Mouse (Mus musculus): ENCODE results near the gene Dll3. TPM values are rescaled to one million over a fixed set of nuclear protein-coding genes. Genes with fewer than 3 reads are reported as not detected.
"Not testable (repeated sequence)": the region's sequence is repeated elsewhere in the genome, so short reads cannot be mapped to it uniquely, and the experiment has no call there.

The Dll3 gene
- total RNA-seq, 4 experiments from 2014 or later: 0.59 to 2.9 (median 0.95) TPM

- DNase-seq (ENCODE audit: low spot score in 2 of 2): no peak
Measured at GRCm38 (mm10) chr7:28254591-28254990, 47.4 kb downstream of the Dll3 start.

- DNase-seq (ENCODE audit: low spot score in 2 of 2): no peak
Measured at GRCm38 (mm10) chr7:28251976-28252375, 50.1 kb downstream of the Dll3 start.

- DNase-seq (ENCODE audit: low spot score in 2 of 2): no peak
Measured at GRCm38 (mm10) chr7:28248957-28249356, 53.1 kb downstream of the Dll3 start.

DNA sequence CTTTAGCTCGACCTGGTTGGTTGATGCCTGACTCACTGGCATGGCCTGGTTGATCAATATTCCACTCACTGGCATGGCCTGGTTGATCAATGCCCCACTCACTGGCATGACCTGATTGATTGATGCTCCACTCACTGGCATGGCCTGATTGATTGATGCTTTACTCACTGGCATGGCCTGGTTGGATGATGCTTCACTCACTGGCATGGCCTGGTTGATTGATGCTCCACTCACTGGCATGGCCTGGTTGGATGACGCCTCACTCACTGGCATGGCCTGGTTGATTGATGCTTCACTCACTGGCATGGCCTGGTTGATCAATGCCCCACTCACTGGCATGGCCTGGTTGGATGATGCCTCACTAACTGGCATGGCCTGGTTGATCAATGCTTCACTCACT is 58.1 kb downstream of the Dll3 start:
- DNase-seq (ENCODE audit: low spot score in 2 of 2): not testable (repeated sequence)

Other genes starting within 250 kb of the Dll3 start
- 1 to 10 TPM in 1 of 4 experiments, under 1 TPM in 3; 0.33 to 1.5 (median 0.40) TPM for gene Fcgbp, start 231.0 kb downstream of the Dll3 start, total RNA-seq (2022)
- under 1 TPM; 0.06 to 0.12 (median 0.07) TPM for gene 9530053A07Rik, start 172.8 kb downstream of the Dll3 start, total RNA-seq (2022)
- gene Fbl, start 132.5 kb downstream of the Dll3 start, total RNA-seq (2022): 10 to 100 TPM; 47.8 to 59.8 (median 56.9) TPM
- gene Dyrk1b, start 122.8 kb downstream of the Dll3 start, total RNA-seq (2022): 10 to 100 TPM; 42.5 to 45.3 (median 44.3) TPM
- 10 to 100 TPM; 56.5 to 59.8 (median 58.3) TPM for gene Eid2, start 34.4 kb downstream of the Dll3 start, total RNA-seq (2022)
- gene Eid2b, start 24.5 kb downstream of the Dll3 start, total RNA-seq (2022): 10 to 100 TPM; 30.6 to 34.2 (median 33.4) TPM
- 1 to 10 TPM in 2 of 4 experiments, under 1 TPM in 2; 0.72 to 1.9 (median 1.0) TPM for gene Selenov, start 11.1 kb downstream of the Dll3 start, total RNA-seq (2022)
- 10 to 100 TPM; 34.8 to 39.2 (median 39.1) TPM for gene Timm50, start 9.8 kb upstream of the Dll3 start, total RNA-seq (2022)
- gene Supt5, start 36.5 kb upstream of the Dll3 start, total RNA-seq (2022): 100 to 1,000 TPM; 117 to 123 (median 121) TPM
- gene Rps16, start 48.4 kb upstream of the Dll3 start, total RNA-seq (2022): 100 to 1,000 TPM; 521 to 591 (median 572) TPM
- 1 to 10 TPM; 6.2 to 8.4 (median 8.0) TPM for gene Plekhg2, start 70.4 kb upstream of the Dll3 start, total RNA-seq (2022)
- gene Zfp36, start 78.0 kb upstream of the Dll3 start, total RNA-seq (2022): 1 to 10 TPM; 2.1 to 6.1 (median 3.6) TPM
- 10 to 100 TPM; 13.2 to 17.4 (median 16.3) TPM for gene Med29, start 90.5 kb upstream of the Dll3 start, total RNA-seq (2022)
- 10 to 100 TPM; 51.1 to 77.7 (median 63.9) TPM for gene Paf1, start 90.7 kb upstream of the Dll3 start, total RNA-seq (2022)
- gene Gmfg, start 135.2 kb upstream of the Dll3 start, total RNA-seq (2022): 1 to 10 TPM in 2 of 4 experiments, under 1 TPM in 2; 0.38 to 5.7 (median 1.9) TPM
- gene Lrfn1, start 149.7 kb upstream of the Dll3 start, total RNA-seq (2022): 10 to 100 TPM; 77.6 to 83.2 (median 81.1) TPM
- not detected for gene Ifnl2, start 208.2 kb upstream of the Dll3 start, total RNA-seq (2022)
- not detected for gene Ifnl3, start 220.6 kb upstream of the Dll3 start, total RNA-seq (2022)
- not detected for gene Sycn, start 238.6 kb upstream of the Dll3 start, total RNA-seq (2022)
- gene Nccrp1, start 245.0 kb upstream of the Dll3 start, total RNA-seq (2022): under 1 TPM in 3 of 4 experiments, not detected in 1; 0.23 to 0.49 (median 0.39) TPM